Mouse (Mus musculus): Measurements from ENCODE around the gene Cbs. TPM values are rescaled to one million over a fixed set of nuclear protein-coding genes. Genes with fewer than 3 reads are reported as not detected.

The Cbs gene
- total and polyA plus RNA-seq, 3 experiments, result 1.2 to 1.9 (median 1.4) TPM

DNA sequence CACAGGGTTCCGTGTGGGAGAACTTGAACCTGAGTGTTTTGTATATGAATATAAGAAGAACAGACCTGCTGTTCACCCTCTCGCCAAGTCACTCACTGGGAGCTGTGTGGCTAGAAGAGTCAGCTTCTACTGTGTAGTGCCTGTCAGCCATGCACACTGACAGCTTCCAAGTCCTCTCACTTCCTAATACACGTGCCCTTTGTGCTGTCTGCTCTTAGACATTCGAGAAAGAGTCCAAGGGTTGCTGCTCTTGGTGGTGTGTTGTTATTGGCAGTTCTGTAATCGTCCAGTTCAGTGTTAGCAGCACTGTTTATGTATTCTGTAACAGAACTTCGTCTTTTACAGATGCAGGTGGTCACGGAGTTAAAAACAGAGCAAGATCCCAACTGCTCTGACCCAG is 48.9 kb downstream of the Cbs start:
- DNase-seq (ENCODE audit: extremely low read depth), result no peak
- dilution Hi-C loops (cut with MboI; ENCODE audit: extremely low pct_ligation_motif_present, extremely low pct_unique_long_range_greater_than_20kb, low sequenced_read_pairs), result no loop called here
- H3K27ac ChIP-seq (ENCODE audit: insufficient read depth, low read depth), result no peak overlapping the region
- no peak overlapping the region for H3K9ac ChIP-seq (ENCODE audit: insufficient read depth, low read depth)
- no peak for TF ChIP-seq CTCF (conservative IDR thresholded peaks at IDR 0.05 in 1 of 2, IDR thresholded peaks at IDR 0.05 in 1 of 2; ENCODE audit: low read depth in 2 of 2, low read length in 2 of 2)
- TF ChIP-seq MEF2A (IDR thresholded peaks at IDR 0.05; ENCODE audit: borderline replicate concordance, low read depth, low read length), result no peak
- TF ChIP-seq MAFK (IDR thresholded peaks at IDR 0.05; ENCODE audit: insufficient replicate concordance, low read length), result no peak
- TF ChIP-seq CHD1 (IDR thresholded peaks at IDR 0.05; ENCODE audit: low read depth, low read length), result no peak
- no peak for TF ChIP-seq ZKSCAN1 (IDR thresholded peaks at IDR 0.05; ENCODE audit: borderline replicate concordance, low read depth, low read length)
- no peak for TF ChIP-seq ELF1 (IDR thresholded peaks at IDR 0.05; ENCODE audit: low read depth, low read length)
- TF ChIP-seq POLR2AphosphoS2 (IDR thresholded peaks at IDR 0.05; ENCODE audit: low read depth, low read length), result no peak
- TF ChIP-seq NRF1 (IDR thresholded peaks at IDR 0.05; ENCODE audit: low read depth, low read length), result no peak
- no peak for TF ChIP-seq RCOR1 (conservative IDR thresholded peaks at IDR 0.05; ENCODE audit: low read depth, low read length)
- TF ChIP-seq USF2 (conservative IDR thresholded peaks at IDR 0.05; ENCODE audit: low read depth, low read length), result no peak
- TF ChIP-seq E2F4 (IDR thresholded peaks at IDR 0.05; ENCODE audit: insufficient replicate concordance, low read depth, low read length), result no peak
- TF ChIP-seq ZNF384 (IDR thresholded peaks at IDR 0.05; ENCODE audit: low read depth, low read length), result no peak
- no peak for TF ChIP-seq JUN (IDR thresholded peaks at IDR 0.05; ENCODE audit: insufficient read depth, low read depth, low read length)
- no peak for TF ChIP-seq TCF12 (IDR thresholded peaks at IDR 0.05; ENCODE audit: low read depth, low read length)
- TF ChIP-seq IRF4 (IDR thresholded peaks at IDR 0.05; ENCODE audit: low read depth, low read length), result no peak
- no peak for TF ChIP-seq EP300 (IDR thresholded peaks at IDR 0.05; ENCODE audit: low read length)
- TF ChIP-seq MAZ (IDR thresholded peaks at IDR 0.05; ENCODE audit: low read depth, low read length), result no peak
- no peak for TF ChIP-seq MYC (IDR thresholded peaks at IDR 0.05; ENCODE audit: low read depth, low read length)
- TF ChIP-seq TBP (conservative IDR thresholded peaks at IDR 0.05; ENCODE audit: low read depth, low read length), result no peak
- in situ Hi-C loops (cut with MboI; ENCODE audit: low pct_ligation_motif_present, low pct_unique_long_range_greater_than_20kb, low sequenced_read_pairs), result no loop called here
- H3K4me1 ChIP-seq (ENCODE audit: control insufficient read depth in 1 of 2, insufficient read depth in 2 of 2), result peaks cover 0 to 15% of the 10 kb centered on the region in 2 experiments; a peak in 2 of 4 replicates
- H3K36me3 ChIP-seq (replicated peaks in 1 of 2; ENCODE audit: control insufficient read depth in 1 of 2, insufficient read depth in 1 of 2, low read length in 1 of 2), result peaks cover 18 to 72% of the 10 kb centered on the region in 2 experiments
- H3K9me3 ChIP-seq (replicated peaks; ENCODE audit: low read length), result no peaks in the 10 kb centered on the region
- H3K79me2 ChIP-seq (replicated peaks; ENCODE audit: control insufficient read depth, extremely low read depth, insufficient read depth, poor library complexity, severe bottlenecking), result no peaks in the 10 kb centered on the region
- no peaks in the 10 kb centered on the region for H3K27me3 ChIP-seq (replicated peaks)
- H3K4me3 ChIP-seq (replicated peaks in 1 of 3; ENCODE audit: low read depth in 2 of 3, low read length in 2 of 3, poor library complexity in 1 of 3), result no peak overlapping the region
- H3K4me2 ChIP-seq (ENCODE audit: insufficient read depth, low read depth, poor library complexity, severe bottlenecking), result no peak overlapping the region

DNA sequence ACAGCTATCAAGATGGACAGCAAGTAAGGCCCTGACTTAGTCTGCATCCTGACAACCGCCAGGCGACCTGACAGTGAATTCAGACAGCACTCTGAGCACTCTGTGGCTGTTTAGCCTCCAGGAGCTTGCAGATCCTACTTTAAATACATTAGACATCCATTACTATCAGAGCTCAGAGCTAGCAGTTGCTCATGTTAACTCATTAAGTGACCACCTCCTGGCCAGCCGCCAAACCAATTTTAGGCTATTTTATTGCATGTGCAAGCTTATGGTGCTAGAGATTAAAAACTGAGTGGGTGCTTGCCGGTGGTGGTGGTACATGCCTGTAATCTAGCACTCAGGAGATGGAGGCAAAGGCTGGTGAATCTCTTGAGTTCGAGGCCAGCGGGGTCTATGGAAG is 53.3 kb downstream of the Cbs start:
- Histone ChIP-seq H3K4me1 (ENCODE audit: control insufficient read depth in 1 of 2, insufficient read depth in 2 of 2) (peaks cover 0 to 19% of the 10 kb centered on the region in 2 experiments; a peak in 2 of 4 replicates), H3K4me3 (replicated peaks in 1 of 3; ENCODE audit: low read depth in 2 of 3, low read length in 2 of 3, poor library complexity in 1 of 3) (no peak overlapping the region), H3K9ac (ENCODE audit: insufficient read depth, low read depth) (no peak overlapping the region), H3K27ac (ENCODE audit: insufficient read depth, low read depth) (no peak overlapping the region), H3K9me3 (replicated peaks; ENCODE audit: low read length) (no peaks in the 10 kb centered on the region), H3K4me2 (ENCODE audit: insufficient read depth, low read depth, poor library complexity, severe bottlenecking) (no peak overlapping the region), H3K79me2 (replicated peaks; ENCODE audit: control insufficient read depth, extremely low read depth, insufficient read depth, poor library complexity, severe bottlenecking) (no peaks in the 10 kb centered on the region), H3K36me3 (replicated peaks in 1 of 2; ENCODE audit: control insufficient read depth in 1 of 2, insufficient read depth in 1 of 2, low read length in 1 of 2) (peaks cover 2 to 50% of the 10 kb centered on the region in 2 experiments), H3K27me3 (replicated peaks) (no peaks in the 10 kb centered on the region)
- dilution Hi-C loops (cut with MboI; ENCODE audit: extremely low pct_ligation_motif_present, extremely low pct_unique_long_range_greater_than_20kb, low sequenced_read_pairs), result no loop called here
- TF ChIP-seq MAZ (IDR thresholded peaks at IDR 0.05; ENCODE audit: low read depth, low read length), result no peak
- in situ Hi-C loops (cut with MboI; ENCODE audit: low pct_ligation_motif_present, low pct_unique_long_range_greater_than_20kb, low sequenced_read_pairs), result no loop called here
- DNase-seq (ENCODE audit: extremely low read depth), result no peak

All from CH12.LX (cell line).